In the genomic region with DNA sequence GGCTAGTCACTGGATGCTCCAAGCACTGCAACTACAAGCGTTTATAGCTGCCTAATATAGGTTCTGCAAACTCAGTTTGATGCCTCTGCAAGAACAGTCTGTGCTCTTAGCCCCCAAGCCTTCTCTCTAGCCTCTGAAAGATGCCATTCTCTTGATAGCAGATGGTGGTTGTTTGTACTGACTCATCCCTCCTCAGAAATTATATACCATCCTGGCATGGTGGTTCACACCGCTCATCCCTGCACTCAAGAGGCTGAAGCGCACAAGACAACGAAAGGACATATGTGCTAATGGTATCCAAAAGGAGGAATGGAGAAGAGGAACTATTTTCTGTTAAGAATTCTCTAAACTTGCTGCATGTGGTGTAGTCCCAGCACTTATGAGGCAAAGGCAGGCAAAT, we compare ENCODE assay signal across 32 mouse cellular contexts. TPM values are rescaled to one million over a fixed set of nuclear protein-coding genes. Genes with fewer than 3 reads are reported as not detected.
"Had no signal": no experiment of that assay in that cellular context is flagged by ENCODE, and none has a peak within 500 bp of the region (broad histone marks: within the 10 kb centered on the region; RNA-seq: fewer than 3 reads in every experiment).

No protein-coding gene starts in this region.

- ATAC-seq: intestine, embryonic 16.5 days had no signal

- H3K36me3 ChIP-seq: liver, embryonic 13.5 days; midbrain, embryonic 12.5 days; neural tube, embryonic 12.5 days; neural tube, embryonic 15.5 days had no signal

- DNase-seq: kidney, adult 18-20 months; kidney, adult 9 months; kidney, postnatal 14 days; kidney, postnatal 4 days; liver, embryonic 13.5 days; lung, adult 2 months; lung, postnatal 14 days; lung, postnatal 4 days; retina, postnatal 1 day; thymus, adult 2 months; thymus, postnatal 14 days; thymus, postnatal 4 days had no signal

- H3K9me3 ChIP-seq: midbrain, embryonic 12.5 days; neural tube, embryonic 12.5 days; neural tube, embryonic 15.5 days had no signal

- H3K27me3 ChIP-seq: liver, embryonic 13.5 days; midbrain, embryonic 12.5 days; neural tube, embryonic 12.5 days; neural tube, embryonic 15.5 days had no signal

- H3K4me1 ChIP-seq: liver, embryonic 13.5 days; midbrain, embryonic 12.5 days; neural tube, embryonic 12.5 days; neural tube, embryonic 15.5 days had no signal

- H3K9ac ChIP-seq: liver, embryonic 13.5 days; midbrain, embryonic 12.5 days; neural tube, embryonic 12.5 days; neural tube, embryonic 15.5 days had no signal

- H3K4me2 ChIP-seq: liver, embryonic 13.5 days; midbrain, embryonic 12.5 days; neural tube, embryonic 12.5 days; neural tube, embryonic 15.5 days had no signal

- H3K4me3 ChIP-seq: left cerebral cortex, adult 2 months; liver, embryonic 13.5 days; midbrain, embryonic 12.5 days; neural tube, embryonic 12.5 days; neural tube, embryonic 15.5 days had no signal

- H3K27ac ChIP-seq: left cerebral cortex, adult 2 months; liver, embryonic 13.5 days; midbrain, embryonic 12.5 days; neural tube, embryonic 12.5 days; neural tube, embryonic 15.5 days had no signal

RNA-seq across cellular contexts. Expression of gene Triml2, which starts 12.3 kb away (rescaled TPM):
- total RNA-seq: layer of hippocampus, adult 18-20 months; layer of hippocampus, postnatal 14 days; left cerebral cortex, adult 2 months; liver, adult 2 months; megakaryocyte progenitor cell, adult 5-6 weeks; megakaryocyte-erythroid progenitor cell, adult 5-6 weeks had no signal
- polyA plus RNA-seq: intestine, embryonic 16.5 days; kidney, embryonic 16.5 days; limb, embryonic 11.5 days; limb, embryonic 14.5 days; liver, adult 2 months; liver, embryonic 13.5 days; liver, embryonic 16.5 days; lung, adult 2 months; lung, embryonic 16.5 days; midbrain, embryonic 12.5 days; neural tube, embryonic 12.5 days; neural tube, embryonic 15.5 days; small intestine, adult 2 months; spleen, adult 2 months; stomach, embryonic 16.5 days; thymus, adult 2 months had no signal

RNA-seq across cellular contexts. Expression of gene Triml1, which starts 26.8 kb away (rescaled TPM):
- total RNA-seq: layer of hippocampus, adult 18-20 months; layer of hippocampus, postnatal 14 days; left cerebral cortex, adult 2 months; left cerebral cortex, postnatal 10 days; left cerebral cortex, postnatal 36 days; liver, adult 2 months; megakaryocyte progenitor cell, adult 5-6 weeks; megakaryocyte-erythroid progenitor cell, adult 5-6 weeks had no signal
- polyA plus RNA-seq: intestine, embryonic 16.5 days; kidney, embryonic 16.5 days; limb, embryonic 11.5 days; limb, embryonic 14.5 days; liver, adult 2 months; liver, embryonic 13.5 days; liver, embryonic 16.5 days; lung, adult 2 months; lung, embryonic 16.5 days; midbrain, embryonic 12.5 days; neural tube, embryonic 12.5 days; neural tube, embryonic 15.5 days; small intestine, adult 2 months; spleen, adult 2 months; stomach, embryonic 16.5 days; thymus, adult 2 months had no signal
